Mouse (Mus musculus) liver, adult 2 months (tissue): Measurements from ENCODE around the gene Pcbp4.

ENCODE experiments used
- CTCF ChIP-seq: fragments of 200-500 bp; IDR thresholded peaks from 2 replicates; pipeline ENCODE4 v1.5.1; 2011; ENCODE audit warnings: low read depth, low read length, control low read depth
- POLR2A ChIP-seq: fragments of 200-500 bp; IDR thresholded peaks from 2 replicates; pipeline ENCODE4 v1.6.1; 2011; ENCODE audit warnings: low read length, control low read depth; ENCODE audit not compliant: insufficient read depth; ENCODE audit errors: extremely low read depth

GRCm38 (mm10) chr9:106462430-106462800, 9.3 kb downstream of the Pcbp4 start:
- no peak for TF ChIP-seq CTCF
- TF ChIP-seq POLR2A: no peak
